Mouse (Mus musculus) brain, embryonic 14.5 days (tissue): ENCODE results near the gene Xcl1.

ENCODE experiments used
- CTCF ChIP-seq: fragments of 200-500 bp; IDR thresholded peaks from 2 replicates; pipeline ENCODE4 v1.5.1; 2012; ENCODE audit warnings: inconsistent platforms, mild to moderate bottlenecking, moderate library complexity, borderline replicate concordance; ENCODE audit not compliant: insufficient read depth, insufficient read length; ENCODE audit errors: extremely low read depth
- POLR2A ChIP-seq: fragments of 200-500 bp; IDR thresholded peaks from 2 replicates; pipeline ENCODE4 v1.6.1; 2012; ENCODE audit warnings: mild to moderate bottlenecking, inconsistent platforms, borderline replicate concordance; ENCODE audit not compliant: poor library complexity, insufficient read depth, insufficient read length, severe bottlenecking; ENCODE audit errors: extremely low read depth

- TF ChIP-seq CTCF (no peak), POLR2A (no peak)
These were observed 39.5 kb downstream of the Xcl1 start for GRCm38 (mm10) chr1:164895806-164896205.
